Mouse (Mus musculus) MEL (cell line): Measurements from ENCODE around the gene Ppp1r3g. TPM values are rescaled to one million over a fixed set of nuclear protein-coding genes. Genes with fewer than 3 reads are reported as not detected.

Experiments used
- DNase-seq: peaks from one replicate; pipeline ENCODE4 v3.0.0; 2011; ENCODE audit warnings: low read depth, low spot score
- H3K27ac ChIP-seq: 2 replicates; pipeline ENCODE4 v1.5.1; 2012; ENCODE audit warnings: low read depth, mild to moderate bottlenecking, control low read depth, low read length, moderate library complexity; ENCODE audit not compliant: control insufficient read depth
- H3K27me3 ChIP-seq, 2 experiments: fragments of 150-350 bp in 1 of 2; sonication (generic) in 1 of 2; 2 replicates each; pipeline ENCODE4 v1.6.1; 2012; ENCODE audit warnings: low read length in 2 of 2, mild to moderate bottlenecking in 2 of 2, improper control_type of control experiment in 1 of 2, moderate library complexity in 1 of 2; ENCODE audit not compliant: insufficient read depth in 2 of 2, control insufficient read depth in 1 of 2
- H3K36me3 ChIP-seq, 2 experiments: 2 replicates each; pipeline ENCODE4 v1.6.1; 2012 to 2014; ENCODE audit warnings: low read length in 2 of 2, improper control_type of control experiment in 1 of 2, inconsistent platforms in 1 of 2, mild to moderate bottlenecking in 1 of 2; ENCODE audit not compliant: insufficient read depth in 2 of 2, control insufficient read depth in 1 of 2
- H3K4me1 ChIP-seq, 2 experiments: fragments of 150-350 bp in 1 of 2; sonication (generic) in 1 of 2; 2 replicates each; pipeline ENCODE4 v1.6.1; 2012; ENCODE audit warnings: low read length in 2 of 2, improper control_type of control experiment in 1 of 2, mild to moderate bottlenecking in 1 of 2; ENCODE audit not compliant: insufficient read depth in 2 of 2, control insufficient read depth in 1 of 2
- H3K4me3 ChIP-seq, 2 experiments: fragments of 150-350 bp in 1 of 2; sonication (generic) in 1 of 2; 2 replicates each; pipeline ENCODE4 v1.5.1; 2012; ENCODE audit warnings: low read depth in 2 of 2, low read length in 2 of 2, mild to moderate bottlenecking in 2 of 2, moderate library complexity in 2 of 2, control low read depth in 1 of 2, improper control_type of control experiment in 1 of 2; ENCODE audit not compliant: control insufficient read depth in 1 of 2, insufficient read depth in 1 of 2
- H3K79me2 ChIP-seq: 2 replicates; pipeline ENCODE4 v1.6.1; 2012; ENCODE audit warnings: mild to moderate bottlenecking, low read length, moderate library complexity; ENCODE audit not compliant: control insufficient read depth, poor library complexity, insufficient read depth
- H3K9ac ChIP-seq: 2 replicates; pipeline ENCODE4 v1.6.1; 2012; ENCODE audit warnings: low read depth, mild to moderate bottlenecking, control low read depth, low read length, moderate library complexity; ENCODE audit not compliant: control insufficient read depth, poor library complexity, severe bottlenecking
- H3K9me3 ChIP-seq: fragments of 150-350 bp; sonication (generic); replicated peaks from 2 replicates; pipeline ENCODE4 v1.6.1; 2012; ENCODE audit warnings: mild to moderate bottlenecking, low read length, improper control_type of control experiment, moderate library complexity; ENCODE audit not compliant: insufficient read depth
- BHLHE40 ChIP-seq: IDR thresholded peaks from 2 replicates; pipeline ENCODE4 v1.6.1; 2012; ENCODE audit warnings: low read depth, mild to moderate bottlenecking, inconsistent platforms, low read length, improper control_type of control experiment, borderline replicate concordance
- CHD2 ChIP-seq: IDR thresholded peaks from 2 replicates; pipeline ENCODE4 v1.6.1; 2011; ENCODE audit warnings: low read length, improper control_type of control experiment
- CTCF ChIP-seq, 3 experiments: IDR thresholded peaks in 2 of 3; conservative IDR thresholded peaks in 1 of 3; 2 replicates each; pipeline ENCODE4 v1.5.1; 2011 to 2012; ENCODE audit warnings: low read length in 3 of 3, low read depth in 2 of 3, mild to moderate bottlenecking in 2 of 3, improper control_type of control experiment in 1 of 3, inconsistent platforms in 1 of 3, mixed read lengths in 1 of 3, moderate library complexity in 1 of 3; ENCODE audit not compliant: control insufficient read depth in 1 of 3, insufficient read depth in 1 of 3, poor library complexity in 1 of 3, severe bottlenecking in 1 of 3
- ETS1 ChIP-seq: IDR thresholded peaks from 2 replicates; pipeline ENCODE4 v1.6.1; 2012; ENCODE audit warnings: low read depth, mild to moderate bottlenecking, inconsistent platforms, low read length, improper control_type of control experiment, moderate library complexity
- GABPA ChIP-seq: IDR thresholded peaks from 2 replicates; pipeline ENCODE4 v1.6.1; 2012; ENCODE audit warnings: low read depth, mild to moderate bottlenecking, inconsistent platforms, low read length, improper control_type of control experiment, moderate library complexity
- MAFK ChIP-seq: IDR thresholded peaks from 2 replicates; pipeline ENCODE4 v1.6.1; 2011; ENCODE audit warnings: low read depth, mild to moderate bottlenecking, low read length, improper control_type of control experiment, borderline replicate concordance
- MAX ChIP-seq: IDR thresholded peaks from 2 replicates; pipeline ENCODE4 v1.6.1; 2011; ENCODE audit warnings: low read length, improper control_type of control experiment
- MAZ ChIP-seq: IDR thresholded peaks from 2 replicates; pipeline ENCODE4 v1.6.1; 2012; ENCODE audit warnings: low read depth, mild to moderate bottlenecking, inconsistent platforms, low read length, improper control_type of control experiment
- MEF2A ChIP-seq: IDR thresholded peaks from 2 replicates; pipeline ENCODE4 v1.6.1; 2014; ENCODE audit warnings: low read depth, mild to moderate bottlenecking, inconsistent platforms, low read length, improper control_type of control experiment; ENCODE audit not compliant: poor library complexity, insufficient replicate concordance, severe bottlenecking; ENCODE audit errors: extremely low read depth
- MXI1 ChIP-seq: IDR thresholded peaks from 2 replicates; pipeline ENCODE4 v1.6.1; 2011; ENCODE audit warnings: mild to moderate bottlenecking, low read depth, low read length, improper control_type of control experiment
- MYB ChIP-seq: IDR thresholded peaks from 2 replicates; pipeline ENCODE4 v1.6.1; 2011; ENCODE audit warnings: mild to moderate bottlenecking, low read depth, low read length, improper control_type of control experiment
- MYC ChIP-seq: IDR thresholded peaks from 2 replicates; pipeline ENCODE4 v1.6.1; 2011; ENCODE audit warnings: low read depth, mild to moderate bottlenecking, low read length, improper control_type of control experiment, moderate library complexity
- NELFE ChIP-seq: IDR thresholded peaks from 2 replicates; pipeline ENCODE4 v1.6.1; 2011; ENCODE audit warnings: low read depth, low read length, improper control_type of control experiment
- POLR2A ChIP-seq, 2 experiments: IDR thresholded peaks; 2 replicates each; pipeline ENCODE4 v1.6.1; 2011 to 2012; ENCODE audit warnings: low read length in 2 of 2, mild to moderate bottlenecking in 2 of 2, control low read depth in 1 of 2, improper control_type of control experiment in 1 of 2, low read depth in 1 of 2, moderate library complexity in 1 of 2; ENCODE audit not compliant: control insufficient read depth in 1 of 2, insufficient read depth in 1 of 2, poor library complexity in 1 of 2
- POLR2AphosphoS5 ChIP-seq: IDR thresholded peaks from 2 replicates; pipeline ENCODE4 v1.6.1; 2012; ENCODE audit warnings: low read depth, borderline replicate concordance, mild to moderate bottlenecking, inconsistent platforms, low read length, moderate library complexity, mixed read lengths
- RAD21 ChIP-seq: IDR thresholded peaks from 2 replicates; pipeline ENCODE4 v1.6.1; 2011; ENCODE audit warnings: mild to moderate bottlenecking, low read depth, low read length, improper control_type of control experiment
- SIN3A ChIP-seq: IDR thresholded peaks from 2 replicates; pipeline ENCODE4 v1.6.1; 2012; ENCODE audit warnings: low read length, improper control_type of control experiment, inconsistent platforms
- SMC3 ChIP-seq: IDR thresholded peaks from 2 replicates; pipeline ENCODE4 v1.6.1; 2011; ENCODE audit warnings: low read depth, low read length, improper control_type of control experiment
- TBP ChIP-seq: IDR thresholded peaks from 2 replicates; pipeline ENCODE4 v1.8.0; 2011; ENCODE audit warnings: low read depth, low read length, improper control_type of control experiment
- TCF12 ChIP-seq: IDR thresholded peaks from 2 replicates; pipeline ENCODE4 v1.6.1; 2014; ENCODE audit warnings: low read depth, mild to moderate bottlenecking, inconsistent platforms, low read length, improper control_type of control experiment, moderate library complexity
- UBTF ChIP-seq: IDR thresholded peaks from 2 replicates; pipeline ENCODE4 v1.6.1; 2012; ENCODE audit warnings: low read depth, mild to moderate bottlenecking, inconsistent platforms, low read length, improper control_type of control experiment, moderate library complexity, borderline replicate concordance; ENCODE audit not compliant: insufficient read depth
- USF1 ChIP-seq: IDR thresholded peaks from 2 replicates; pipeline ENCODE4 v1.6.1; 2014; ENCODE audit warnings: low read depth, mild to moderate bottlenecking, inconsistent platforms, low read length, improper control_type of control experiment, moderate library complexity
- USF2 ChIP-seq, 2 experiments: IDR thresholded peaks; 2 replicates each; pipeline ENCODE4 v1.6.1; 2011 to 2012; ENCODE audit warnings: improper control_type of control experiment in 2 of 2, low read length in 2 of 2, borderline replicate concordance in 1 of 2, inconsistent platforms in 1 of 2, low read depth in 1 of 2, mild to moderate bottlenecking in 1 of 2; ENCODE audit not compliant: insufficient read depth in 1 of 2
- ZC3H11A ChIP-seq: IDR thresholded peaks from 2 replicates; pipeline ENCODE4 v1.6.1; 2012; ENCODE audit warnings: low read depth, mild to moderate bottlenecking, inconsistent platforms, low read length, improper control_type of control experiment
- ZMIZ1 ChIP-seq: IDR thresholded peaks from 2 replicates; pipeline ENCODE4 v1.6.1; 2012; ENCODE audit warnings: low read depth, mild to moderate bottlenecking, inconsistent platforms, low read length, improper control_type of control experiment, moderate library complexity
- ZNF384 ChIP-seq: IDR thresholded peaks from 2 replicates; pipeline ENCODE4 v1.6.1; 2012; ENCODE audit warnings: low read depth, mild to moderate bottlenecking, inconsistent platforms, low read length, improper control_type of control experiment
- polyA plus RNA-seq, 2 experiments: library from polyadenylated mRNA; stranded (reverse) in 1 of 2; unstranded in 1 of 2; fragments of >175 nt in 1 of 2; fragments of >200 nt in 1 of 2; gene quantifications; 2 replicates each; pipeline versions ENCODE4 v1.2.1 to v1.2.4; 2012; ENCODE audit warnings: low replicate concordance in 2 of 2, low read depth in 1 of 2; ENCODE audit not compliant: insufficient read length in 2 of 2, insufficient read depth in 1 of 2, missing spikeins in 1 of 2
- total RNA-seq: library from RNA; depleted of rRNA; stranded (reverse); fragments of 300-350 nt; gene quantifications from 2 replicates; pipeline ENCODE4 v1.2.3, GENCODE M21; 2012

The Ppp1r3g gene
- total and polyA plus RNA-seq, 3 experiments: not detected

- Histone ChIP-seq H3K4me1 (no peaks in the 10 kb centered on the region), H3K4me3 (no peak overlapping the region), H3K79me2 (no peaks in the 10 kb centered on the region), H3K36me3 (no peaks in the 10 kb centered on the region), H3K9ac (no peak overlapping the region), H3K27ac (no peak overlapping the region), H3K27me3 (no peaks in the 10 kb centered on the region), H3K9me3 (no peaks in the 10 kb centered on the region)
- no peak for DNase-seq
- no peak for TF ChIP-seq SIN3A
Measured at GRCm38 (mm10) chr13:35946659-35947353, 11.8 kb upstream of the Ppp1r3g start.

- TF ChIP-seq ZC3H11A: peak; percentile 98
- TF ChIP-seq MAX: no peak
- no peak for TF ChIP-seq MYB
- TF ChIP-seq ETS1: no peak
- no peak for TF ChIP-seq MAZ
- TF ChIP-seq MXI1: 0 out of 2 replicates have a peak, but pooled peaks have one; percentile 28
- TF ChIP-seq ZMIZ1: no peak
- no peak for TF ChIP-seq POLR2AphosphoS5
- no peak for TF ChIP-seq GABPA
- TF ChIP-seq TBP: no peak
- TF ChIP-seq MAFK: no peak
- TF ChIP-seq SMC3: peak; percentile 97
- TF ChIP-seq USF2 (IDR thresholded peaks at IDR 0.05; ENCODE audit: borderline replicate concordance in 1 of 2, insufficient read depth in 1 of 2, low read depth in 1 of 2, low read length in 2 of 2): no peak
- peak; percentile 87 to 94 (median 89) for TF ChIP-seq CTCF (IDR thresholded peaks at IDR 0.05 in 2 of 3, conservative IDR thresholded peaks at IDR 0.05 in 1 of 3; ENCODE audit: control insufficient read depth in 1 of 3, insufficient read depth in 1 of 3, low read depth in 2 of 3, low read length in 3 of 3, poor library complexity in 1 of 3, severe bottlenecking in 1 of 3)
- no peak for TF ChIP-seq UBTF
- TF ChIP-seq TCF12: no peak
- TF ChIP-seq MYC: peak; percentile 59; the same call in 1 of the 2 replicates
- no peak for TF ChIP-seq USF1
- TF ChIP-seq MEF2A: no peak
- peak; percentile 61 for TF ChIP-seq SIN3A
- no peak for TF ChIP-seq ZNF384
- no peak for TF ChIP-seq CHD2
- TF ChIP-seq RAD21: peak; percentile 98
- no peak for TF ChIP-seq POLR2A (IDR thresholded peaks at IDR 0.05; ENCODE audit: control insufficient read depth in 1 of 2, insufficient read depth in 1 of 2, low read depth in 1 of 2, low read length in 2 of 2, poor library complexity in 1 of 2)
- no peak for TF ChIP-seq NELFE
- TF ChIP-seq BHLHE40: 0 out of 2 replicates have a peak, but pooled peaks have one; percentile 10
Measured at GRCm38 (mm10) chr13:35947354-35948000, 11.2 kb upstream of the Ppp1r3g start.

More at GRCm38 (mm10) chr13:35947354-35948000, 11.2 kb upstream of the Ppp1r3g start:
- peak; percentile 83 for DNase-seq
- no peaks in the 10 kb centered on the region for H3K79me2 ChIP-seq
- no peaks in the 10 kb centered on the region for H3K27me3 ChIP-seq
- H3K4me1 ChIP-seq: no peaks in the 10 kb centered on the region
- H3K9ac ChIP-seq: no peak overlapping the region
- no peak overlapping the region for H3K27ac ChIP-seq
- no peaks in the 10 kb centered on the region for H3K36me3 ChIP-seq
- H3K4me3 ChIP-seq: no peak overlapping the region
- no peaks in the 10 kb centered on the region for H3K9me3 ChIP-seq
